Mouse (Mus musculus) heart, postnatal 0 days (tissue): ENCODE results near the gene Slc35f3.

Experiments
- CTCF ChIP-seq: IDR thresholded peaks from 2 replicates; pipeline ENCODE4 v1.5.1; 2016; ENCODE audit warnings: antibody characterized with exemption, control low read depth, low read depth
- EP300 ChIP-seq: IDR thresholded peaks from 2 replicates; pipeline ENCODE4 v1.6.1; 2016; ENCODE audit warnings: antibody characterized with exemption, low read depth

GRCm38 (mm10) chr8:126345100-126345499, 46.7 kb downstream of the Slc35f3 start:
- TF ChIP-seq CTCF (no peak), EP300 (no peak)
